Mouse (Mus musculus): ENCODE measurements at regions not wholly inside any gene's neighbourhood (a gene's known extent, or its start where the extent isn't known, plus 50 kb on each side); places are given as distances from the start of the nearest gene placed in this dataset.

DNA sequence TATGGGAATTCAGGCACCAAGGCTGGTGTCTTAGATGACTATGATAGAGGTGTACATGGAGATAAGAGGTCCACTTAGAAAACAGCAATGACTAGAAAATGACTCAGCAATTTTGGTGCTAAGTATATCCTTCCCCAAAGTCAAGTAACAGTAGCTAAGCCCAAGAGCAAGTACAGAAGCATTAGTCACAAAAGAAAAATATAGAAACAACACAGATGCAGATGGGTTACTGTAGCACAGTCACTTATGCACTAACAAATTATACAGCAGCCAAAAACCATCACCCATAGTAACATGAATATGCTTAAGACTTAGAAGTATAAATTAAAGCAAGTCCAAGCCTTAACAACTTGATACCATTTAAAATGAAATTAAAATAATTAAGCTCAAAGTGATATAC, 378.5 kb upstream of the Meis2 start:
- Histone ChIP-seq H3K27me3 (ENCODE audit: control insufficient read depth, insufficient read depth, low read length) (no peaks in the 10 kb centered on the region), H3K9ac (ENCODE audit: low read length) (no peak overlapping the region), H3K4me2 (no peak overlapping the region), H3K36me3 (ENCODE audit: control insufficient read depth, insufficient read depth, low read length) (no peaks in the 10 kb centered on the region), H3K9me3 (ENCODE audit: control insufficient read depth, low read length) (no peaks in the 10 kb centered on the region), H3K4me3 (ENCODE audit: low read depth, low read length) (no peak overlapping the region), H3K4me1 (ENCODE audit: control insufficient read depth, insufficient read depth, low read length) (no peaks in the 10 kb centered on the region), H3K27ac (ENCODE audit: low read depth, low read length) (no peak overlapping the region)
- no peak for DNase-seq (ENCODE audit: low spot score, missing footprints)
- no peak for ATAC-seq (ENCODE audit: low FRiP score)

DNA sequence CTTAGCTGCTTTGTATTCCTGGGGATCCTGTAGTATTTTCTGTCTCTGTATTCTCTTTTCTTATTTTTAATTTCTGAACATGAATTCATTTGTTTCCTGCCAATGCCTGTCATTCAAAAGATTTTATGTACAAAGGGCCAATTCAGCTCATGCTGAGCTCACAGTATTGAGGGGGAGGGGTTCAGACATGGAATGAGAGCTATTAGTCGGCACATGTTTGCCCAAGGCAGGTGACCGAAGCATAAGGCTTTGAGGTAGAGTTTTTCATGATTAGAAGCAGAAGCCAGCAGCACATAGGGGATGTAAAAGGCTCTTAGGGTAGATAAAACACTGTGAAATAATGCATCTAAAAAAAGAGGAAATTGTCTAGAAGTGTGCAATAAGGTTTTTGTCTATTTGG, 374.6 kb upstream of the Meis2 start:
- Histone ChIP-seq H3K4me2 (no peak overlapping the region), H3K9me3 (ENCODE audit: control insufficient read depth, low read length) (no peaks in the 10 kb centered on the region), H3K9ac (ENCODE audit: low read length) (no peak overlapping the region), H3K27ac (ENCODE audit: low read depth, low read length) (no peak overlapping the region), H3K4me1 (ENCODE audit: control insufficient read depth, insufficient read depth, low read length) (no peaks in the 10 kb centered on the region), H3K27me3 (ENCODE audit: control insufficient read depth, insufficient read depth, low read length) (no peaks in the 10 kb centered on the region), H3K36me3 (ENCODE audit: control insufficient read depth, insufficient read depth, low read length) (no peaks in the 10 kb centered on the region), H3K4me3 (ENCODE audit: low read depth, low read length) (no peak overlapping the region)
- ATAC-seq (ENCODE audit: low FRiP score) (no peak), DNase-seq (ENCODE audit: low spot score, missing footprints) (no peak)
- WGBS = 56% methylated on average over 2 of the region's 2 CpGs

DNA sequence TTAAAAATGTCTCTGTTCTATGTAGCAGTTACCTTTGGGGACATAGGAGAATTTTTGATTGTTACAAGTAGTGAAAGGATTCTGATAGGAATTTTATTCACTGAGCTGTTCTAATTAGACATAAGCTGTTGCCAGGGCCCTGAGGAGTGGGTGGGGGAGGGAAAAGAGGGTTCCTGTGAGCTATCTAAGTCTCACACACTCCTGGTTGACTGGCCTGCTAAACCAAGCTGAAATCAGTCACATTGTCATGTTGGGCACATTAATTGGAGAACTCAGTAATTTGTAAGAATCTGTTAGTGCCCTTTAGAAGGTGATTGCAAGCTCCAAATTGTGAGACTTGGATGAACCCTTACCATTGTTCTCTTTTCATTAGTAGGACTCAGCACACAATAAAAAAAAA, 367.8 kb upstream of the Meis2 start:
- Histone ChIP-seq H3K9ac (ENCODE audit: low read length) (no peak overlapping the region), H3K27me3 (ENCODE audit: control insufficient read depth, insufficient read depth, low read length) (no peaks in the 10 kb centered on the region), H3K4me1 (ENCODE audit: control insufficient read depth, insufficient read depth, low read length) (no peaks in the 10 kb centered on the region), H3K4me3 (ENCODE audit: low read depth, low read length) (no peak overlapping the region), H3K27ac (ENCODE audit: low read depth, low read length) (no peak overlapping the region), H3K9me3 (ENCODE audit: control insufficient read depth, low read length) (no peaks in the 10 kb centered on the region), H3K4me2 (no peak overlapping the region), H3K36me3 (ENCODE audit: control insufficient read depth, insufficient read depth, low read length) (no peaks in the 10 kb centered on the region)
- ATAC-seq (ENCODE audit: low FRiP score) = no peak
- no peak for DNase-seq (ENCODE audit: low spot score, missing footprints)

DNA sequence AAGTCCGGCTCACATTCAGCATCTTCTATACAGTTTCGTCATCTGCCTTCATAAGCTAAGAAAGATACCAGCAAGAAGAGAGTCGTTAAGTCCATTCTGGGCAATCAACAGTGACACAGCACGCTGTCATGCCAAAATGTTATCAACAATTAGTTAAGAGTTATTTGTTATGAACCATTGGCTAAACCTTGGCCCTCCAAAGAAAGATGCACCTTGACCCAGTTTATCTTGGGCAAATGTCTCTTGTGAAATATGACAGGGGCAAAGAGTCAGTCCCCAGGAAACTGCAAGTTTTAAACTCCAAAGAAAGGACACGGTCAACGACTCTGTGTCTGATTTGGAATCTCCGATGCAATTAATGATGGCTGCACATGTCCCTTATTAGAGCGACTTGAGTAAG, 358.5 kb upstream of the Meis2 start:
- no peaks in the 10 kb centered on the region for H3K36me3 ChIP-seq (ENCODE audit: control insufficient read depth, insufficient read depth, low read length)
- ATAC-seq (ENCODE audit: low FRiP score) = no peak

DNA sequence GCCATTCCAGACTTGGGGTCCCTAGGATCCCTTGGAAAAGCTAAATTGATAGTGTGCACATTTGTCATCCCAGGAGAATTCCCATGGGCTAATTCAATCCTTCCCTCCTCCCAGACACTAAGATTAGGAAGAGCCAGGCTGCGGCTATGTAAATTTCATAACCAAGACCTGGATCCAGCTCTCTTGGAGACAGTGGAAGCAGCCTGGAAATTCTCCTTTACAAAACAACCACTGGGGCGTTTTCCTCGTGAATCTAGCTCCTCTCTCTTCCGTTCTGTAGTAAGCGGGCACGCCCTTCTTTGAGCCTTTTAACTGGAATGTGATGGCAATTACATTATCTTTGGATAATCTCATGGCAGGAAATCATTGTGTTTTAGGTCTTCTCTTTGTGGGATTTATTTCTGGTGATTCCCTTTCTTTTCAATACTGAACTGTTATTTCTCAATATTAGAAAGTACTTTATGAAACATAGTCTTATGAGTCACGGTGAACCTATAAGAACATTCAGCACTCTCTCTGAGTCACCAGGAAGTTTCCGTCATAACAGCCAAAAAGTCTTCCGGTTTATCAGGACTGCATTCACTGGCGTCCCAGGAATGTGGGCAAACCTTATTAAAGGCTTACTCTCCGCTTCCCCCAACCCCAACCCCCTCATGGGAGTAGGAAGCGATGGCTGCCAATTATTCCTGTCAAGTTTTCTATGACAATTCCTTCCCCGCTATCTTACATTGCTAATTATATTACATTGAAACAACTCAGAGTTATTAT, 352.0 kb upstream of the Meis2 start:
- Histone ChIP-seq H3K4me3 (ENCODE audit: low read depth, low read length) (no peak overlapping the region), H3K9me3 (ENCODE audit: control insufficient read depth, low read length) (no peaks in the 10 kb centered on the region), H3K36me3 (ENCODE audit: control insufficient read depth, insufficient read depth, low read length) (no peaks in the 10 kb centered on the region), H3K27ac (ENCODE audit: low read depth, low read length) (no peak overlapping the region), H3K4me1 (ENCODE audit: control insufficient read depth, insufficient read depth, low read length) (no peaks in the 10 kb centered on the region), H3K4me2 (no peak overlapping the region), H3K27me3 (ENCODE audit: control insufficient read depth, insufficient read depth, low read length) (no peaks in the 10 kb centered on the region), H3K9ac (ENCODE audit: low read length) (no peak overlapping the region)
- WGBS = 79% methylated on average over 13 of the region's 13 CpGs
- ATAC-seq (ENCODE audit: low FRiP score) (no peak), DNase-seq (ENCODE audit: low spot score, missing footprints) (no peak)

More for the DNA sequence above, 358.5 kb upstream of the Meis2 start:
- Histone ChIP-seq H3K4me3 (ENCODE audit: low read depth, low read length) (no peak overlapping the region), H3K9me3 (ENCODE audit: control insufficient read depth, low read length) (no peaks in the 10 kb centered on the region), H3K9ac (ENCODE audit: low read length) (no peak overlapping the region), H3K4me1 (ENCODE audit: control insufficient read depth, insufficient read depth, low read length) (no peaks in the 10 kb centered on the region), H3K4me2 (no peak overlapping the region), H3K27me3 (ENCODE audit: control insufficient read depth, insufficient read depth, low read length) (no peaks in the 10 kb centered on the region), H3K27ac (ENCODE audit: low read depth, low read length) (no peak overlapping the region)
- DNase-seq (ENCODE audit: low spot score, missing footprints) = no peak
- 91% methylated on average over 8 of the region's 8 CpGs for WGBS

DNA sequence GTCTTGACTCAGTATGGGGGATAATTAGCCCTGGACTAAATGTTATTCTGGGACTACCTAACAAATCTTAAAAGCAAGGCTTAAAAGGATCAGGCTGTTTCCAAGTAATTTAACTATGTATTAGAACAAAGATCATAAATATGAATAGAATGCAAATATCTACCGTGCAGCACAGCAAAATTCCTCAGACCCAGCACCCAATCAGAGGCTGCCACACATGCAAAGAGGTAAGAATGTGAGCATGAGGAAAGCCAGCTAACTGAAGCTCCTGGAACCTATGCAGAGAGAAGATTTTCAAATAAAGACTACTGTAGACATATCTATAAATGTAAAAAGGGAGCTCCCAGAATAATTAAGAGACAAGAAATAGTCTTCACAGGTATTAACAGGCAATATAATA, 350.1 kb upstream of the Meis2 start:
- no peak overlapping the region for H3K27ac ChIP-seq (ENCODE audit: low read depth, low read length)

DNA sequence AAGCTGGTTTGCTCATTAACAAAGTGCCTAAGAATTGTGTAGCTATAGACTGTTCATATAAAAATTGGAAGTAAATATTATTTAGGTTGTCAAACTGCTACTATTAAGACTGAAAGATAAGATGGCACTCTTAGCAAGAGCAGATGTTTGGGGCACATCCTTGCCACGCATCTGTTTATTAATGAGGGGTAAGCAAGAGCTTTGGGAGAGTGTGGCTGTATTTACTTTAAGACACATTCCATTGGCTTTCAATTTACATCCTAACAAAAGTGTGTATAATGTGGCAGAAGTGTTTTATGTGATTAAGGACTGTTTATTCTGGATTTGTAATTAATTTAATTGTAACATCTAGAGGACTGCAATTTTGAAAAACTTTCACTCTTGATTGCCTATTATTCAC, 336.5 kb upstream of the Meis2 start:
- no peaks in the 10 kb centered on the region for H3K9me3 ChIP-seq (ENCODE audit: control insufficient read depth, low read length)
- DNase-seq (ENCODE audit: low spot score, missing footprints) (no peak), ATAC-seq (ENCODE audit: low FRiP score) (no peak)
- H3K36me3 ChIP-seq (ENCODE audit: control insufficient read depth, insufficient read depth, low read length) = no peaks in the 10 kb centered on the region
- 83% methylated on average over 1 of the region's 1 CpGs for WGBS
- no peak overlapping the region for H3K4me2 ChIP-seq
- H3K4me3 ChIP-seq (ENCODE audit: low read depth, low read length) = no peak overlapping the region
- H3K27ac ChIP-seq (ENCODE audit: low read depth, low read length) = no peak overlapping the region
- H3K9ac ChIP-seq (ENCODE audit: low read length) = no peak overlapping the region
- H3K4me1 ChIP-seq (ENCODE audit: control insufficient read depth, insufficient read depth, low read length) = no peaks in the 10 kb centered on the region
- H3K27me3 ChIP-seq (ENCODE audit: control insufficient read depth, insufficient read depth, low read length) = no peaks in the 10 kb centered on the region

More for the DNA sequence above, 350.1 kb upstream of the Meis2 start:
- Histone ChIP-seq H3K4me1 (ENCODE audit: control insufficient read depth, insufficient read depth, low read length) (no peaks in the 10 kb centered on the region), H3K9me3 (ENCODE audit: control insufficient read depth, low read length) (no peaks in the 10 kb centered on the region), H3K4me3 (ENCODE audit: low read depth, low read length) (no peak overlapping the region), H3K36me3 (ENCODE audit: control insufficient read depth, insufficient read depth, low read length) (no peaks in the 10 kb centered on the region), H3K4me2 (no peak overlapping the region), H3K9ac (ENCODE audit: low read length) (no peak overlapping the region), H3K27me3 (ENCODE audit: control insufficient read depth, insufficient read depth, low read length) (no peaks in the 10 kb centered on the region)
- ATAC-seq (ENCODE audit: low FRiP score) (no peak), DNase-seq (ENCODE audit: low spot score, missing footprints) (no peak)
- WGBS = 57% methylated on average over 1 of the region's 1 CpGs

DNA sequence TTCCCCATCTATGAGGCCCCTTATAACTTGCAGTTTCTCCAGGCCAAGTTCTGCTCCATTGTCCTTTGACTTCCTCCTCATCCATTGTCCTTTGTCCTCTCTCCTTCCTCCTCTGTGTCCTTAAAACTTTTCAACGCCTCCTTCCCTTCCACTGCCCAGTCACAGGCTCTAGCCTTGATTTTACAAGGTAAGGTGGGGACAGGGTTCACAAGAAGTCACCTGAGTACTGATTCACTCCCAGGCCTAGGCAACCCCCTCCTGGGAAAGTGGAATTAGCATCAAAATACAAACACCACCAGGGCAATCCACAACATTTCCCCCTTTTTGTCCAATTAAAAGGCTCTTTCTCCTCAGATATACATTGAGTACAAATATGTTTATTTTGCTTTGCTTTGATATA, 334.3 kb upstream of the Meis2 start:
- no peak for DNase-seq (ENCODE audit: low spot score, missing footprints)
- WGBS = 71% methylated on average over 1 of the region's 1 CpGs

DNA sequence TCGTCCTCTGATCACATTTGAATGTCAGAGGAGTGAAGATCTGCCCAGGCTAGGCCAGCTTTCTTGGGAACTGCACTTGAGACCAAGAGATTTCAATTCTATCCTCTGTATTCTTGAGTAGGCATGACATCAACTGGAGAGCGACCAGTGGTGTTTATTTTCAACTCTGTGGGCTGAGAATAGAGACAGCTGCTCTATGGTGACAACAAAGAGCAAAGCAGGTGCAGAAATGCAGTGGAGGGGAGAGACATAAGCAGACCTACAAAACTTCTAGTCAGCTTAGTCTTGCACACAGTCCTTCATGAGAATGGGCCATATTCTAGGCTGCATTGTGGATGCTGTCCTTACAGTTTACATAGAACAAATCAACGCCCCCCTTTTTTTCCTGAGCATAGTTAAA, 303.2 kb upstream of the Meis2 start:
- H3K9ac ChIP-seq (ENCODE audit: low read length) = no peak overlapping the region
- H3K4me3 ChIP-seq (ENCODE audit: low read depth, low read length) = no peak overlapping the region
- H3K27me3 ChIP-seq (ENCODE audit: control insufficient read depth, insufficient read depth, low read length) = no peaks in the 10 kb centered on the region
- H3K36me3 ChIP-seq (ENCODE audit: control insufficient read depth, insufficient read depth, low read length) = no peaks in the 10 kb centered on the region
- no peak overlapping the region for H3K27ac ChIP-seq (ENCODE audit: low read depth, low read length)
- H3K4me1 ChIP-seq (ENCODE audit: control insufficient read depth, insufficient read depth, low read length) = no peaks in the 10 kb centered on the region
- WGBS = 86% methylated on average over 3 of the region's 3 CpGs
- H3K9me3 ChIP-seq (ENCODE audit: control insufficient read depth, low read length) = no peaks in the 10 kb centered on the region
- ATAC-seq (ENCODE audit: low FRiP score) (no peak), DNase-seq (ENCODE audit: low spot score, missing footprints) (no peak)
- H3K4me2 ChIP-seq = no peak overlapping the region

More for the DNA sequence above, 334.3 kb upstream of the Meis2 start:
- Histone ChIP-seq H3K9ac (ENCODE audit: low read length) (no peak overlapping the region), H3K4me1 (ENCODE audit: control insufficient read depth, insufficient read depth, low read length) (no peaks in the 10 kb centered on the region), H3K27me3 (ENCODE audit: control insufficient read depth, insufficient read depth, low read length) (no peaks in the 10 kb centered on the region), H3K9me3 (ENCODE audit: control insufficient read depth, low read length) (no peaks in the 10 kb centered on the region), H3K4me2 (no peak overlapping the region), H3K36me3 (ENCODE audit: control insufficient read depth, insufficient read depth, low read length) (no peaks in the 10 kb centered on the region), H3K27ac (ENCODE audit: low read depth, low read length) (no peak overlapping the region), H3K4me3 (ENCODE audit: low read depth, low read length) (no peak overlapping the region)
- no peak for ATAC-seq (ENCODE audit: low FRiP score)
